Mouse (Mus musculus): ENCODE results near the gene Hspa4. TPM values are rescaled to one million over a fixed set of nuclear protein-coding genes. Genes with fewer than 3 reads are reported as not detected.

Gene Hspa4
- total and polyA plus RNA-seq, 3 experiments = 209 to 907 (median 276) TPM

Other genes starting within 250 kb of the Hspa4 start
- 9.9 and 11.6 TPM in 2 replicates for gene Zcchc10, start 24.2 kb upstream of the Hspa4 start, total RNA-seq (2012; rRNA removed)
- 100 to 1,000 TPM in 1 of 2 experiments, 10 to 100 TPM in 1; 36.2 to 169 TPM for gene Zcchc10, start 24.2 kb upstream of the Hspa4 start, polyA plus RNA-seq (2012; ENCODE audit: insufficient read depth in 1 of 2, insufficient read length in 2 of 2, low read depth in 1 of 2, low replicate concordance in 2 of 2, missing spikeins in 1 of 2)
- 29.0 and 37.7 TPM in 2 replicates for gene Aff4, start 50.4 kb upstream of the Hspa4 start, total RNA-seq (2012; rRNA removed)
- gene Aff4, start 50.4 kb upstream of the Hspa4 start, polyA plus RNA-seq (2012; ENCODE audit: insufficient read depth in 1 of 2, insufficient read length in 2 of 2, low read depth in 1 of 2, low replicate concordance in 2 of 2, missing spikeins in 1 of 2) = 100 to 1,000 TPM in 1 of 2 experiments, 10 to 100 TPM in 1; 47.7 to 268 TPM
- gene Leap2, start 122.7 kb upstream of the Hspa4 start, total RNA-seq (2012; rRNA removed) = not detected in 2 replicates
- gene Leap2, start 122.7 kb upstream of the Hspa4 start, polyA plus RNA-seq (2012; ENCODE audit: insufficient read depth in 1 of 2, insufficient read length in 2 of 2, low read depth in 1 of 2, low replicate concordance in 2 of 2, missing spikeins in 1 of 2) = under 1 TPM in 1 of 2 experiments, not detected in 1; 0.24 TPM
- gene Uqcrq, start 130.4 kb upstream of the Hspa4 start, total RNA-seq (2012; rRNA removed) = 72.4 and 85.3 TPM in 2 replicates
- gene Uqcrq, start 130.4 kb upstream of the Hspa4 start, polyA plus RNA-seq (2012; ENCODE audit: insufficient read depth in 1 of 2, insufficient read length in 2 of 2, low read depth in 1 of 2, low replicate concordance in 2 of 2, missing spikeins in 1 of 2) = 1,000 to 10,000 TPM in 1 of 2 experiments, not detected in 1; 1,130 TPM
- gene Gdf9, start 130.6 kb upstream of the Hspa4 start, total RNA-seq (2012; rRNA removed) = 0.42 and 0.49 TPM in 2 replicates
- gene Gdf9, start 130.6 kb upstream of the Hspa4 start, polyA plus RNA-seq (2012; ENCODE audit: insufficient read depth in 1 of 2, insufficient read length in 2 of 2, low read depth in 1 of 2, low replicate concordance in 2 of 2, missing spikeins in 1 of 2) = under 1 TPM in 1 of 2 experiments, not detected in 1; 0.43 TPM
- not detected in 2 replicates for gene Gm10447, start 156.7 kb upstream of the Hspa4 start, total RNA-seq (2012; rRNA removed)
- gene Gm10447, start 156.7 kb upstream of the Hspa4 start, polyA plus RNA-seq (2012; ENCODE audit: insufficient read depth in 1 of 2, insufficient read length in 2 of 2, low read depth in 1 of 2, low replicate concordance in 2 of 2, missing spikeins in 1 of 2) = not detected
- gene Shroom1, start 156.7 kb upstream of the Hspa4 start, total RNA-seq (2012; rRNA removed) = not detected in 2 replicates
- gene Shroom1, start 156.7 kb upstream of the Hspa4 start, polyA plus RNA-seq (2012; ENCODE audit: insufficient read depth in 1 of 2, insufficient read length in 2 of 2, low read depth in 1 of 2, low replicate concordance in 2 of 2, missing spikeins in 1 of 2) = under 1 TPM in 1 of 2 experiments, not detected in 1; 0.19 TPM
- gene Gm9837, start 170.0 kb upstream of the Hspa4 start, total RNA-seq (2012; rRNA removed) = not detected in 2 replicates
- gene Gm9837, start 170.0 kb upstream of the Hspa4 start, polyA plus RNA-seq (2012; ENCODE audit: insufficient read depth in 1 of 2, insufficient read length in 2 of 2, low read depth in 1 of 2, low replicate concordance in 2 of 2, missing spikeins in 1 of 2) = not detected
- gene Gm9945, start 179.7 kb upstream of the Hspa4 start, total RNA-seq (2012; rRNA removed) = not detected in 2 replicates
- not detected for gene Gm9945, start 179.7 kb upstream of the Hspa4 start, polyA plus RNA-seq (2012; ENCODE audit: insufficient read depth in 1 of 2, insufficient read length in 2 of 2, low read depth in 1 of 2, low replicate concordance in 2 of 2, missing spikeins in 1 of 2)
- not detected in 2 replicates for gene Sowaha, start 179.8 kb upstream of the Hspa4 start, total RNA-seq (2012; rRNA removed)
- not detected for gene Sowaha, start 179.8 kb upstream of the Hspa4 start, polyA plus RNA-seq (2012; ENCODE audit: insufficient read depth in 1 of 2, insufficient read length in 2 of 2, low read depth in 1 of 2, low replicate concordance in 2 of 2, missing spikeins in 1 of 2)
- gene Sept8, start 218.8 kb upstream of the Hspa4 start, total RNA-seq (2012; rRNA removed) = 199 and 278 TPM in 2 replicates
- gene Sept8, start 218.8 kb upstream of the Hspa4 start, polyA plus RNA-seq (2012; ENCODE audit: insufficient read depth in 1 of 2, insufficient read length in 2 of 2, low read depth in 1 of 2, low replicate concordance in 2 of 2, missing spikeins in 1 of 2) = 100 to 1,000 TPM; 196 to 294 TPM